Comparison of ENCODE assay signal across 27 mouse cellular contexts in genomic region chr4:148177716-148178115, GRCm38 (mm10). TPM values are rescaled to one million over a fixed set of nuclear protein-coding genes. Genes with fewer than 3 reads are reported as not detected.
"Had no signal": no experiment of that assay in that cellular context is flagged by ENCODE, and none has a peak within 500 bp of the region (broad histone marks: within the 10 kb centered on the region; RNA-seq: fewer than 3 reads in every experiment).

No protein-coding gene starts in this region.

- H3K4me1 ChIP-seq: heart, embryonic 10.5 days; heart, embryonic 12.5 days; intestine, embryonic 15.5 days; liver, embryonic 13.5 days had no signal

- ATAC-seq: inflammation-experienced regulatory T-cells, adult 6 months; intestine, embryonic 15.5 days; intestine, postnatal 0 days had no signal

- H3K27ac ChIP-seq: heart, embryonic 10.5 days; hindbrain, embryonic 12.5 days; intestine, embryonic 15.5 days; layer of hippocampus, adult 2 months; left cerebral cortex, adult 2 months; limb, embryonic 10.5 days; limb, embryonic 12.5 days; liver, embryonic 13.5 days had no signal

- H3K9ac ChIP-seq: heart, embryonic 12.5 days; hindbrain, embryonic 12.5 days; intestine, embryonic 15.5 days; limb, embryonic 12.5 days; liver, embryonic 13.5 days had no signal

- H3K9me3 ChIP-seq: heart, embryonic 10.5 days; hindbrain, embryonic 12.5 days; intestine, embryonic 15.5 days; limb, embryonic 10.5 days; limb, embryonic 12.5 days; liver, embryonic 13.5 days had no signal

- H3K36me3 ChIP-seq: heart, embryonic 10.5 days; heart, embryonic 12.5 days; hindbrain, embryonic 12.5 days; intestine, embryonic 15.5 days; limb, embryonic 10.5 days; limb, embryonic 12.5 days; liver, embryonic 13.5 days had no signal

- DNase-seq: gastrocnemius, postnatal 25 days; heart, adult 18-20 months; heart, postnatal 10 days; heart, postnatal 4 days; kidney, adult 18-20 months; kidney, adult 8-10 months; kidney, postnatal 10 days; kidney, postnatal 25 days; kidney, postnatal 4 days; liver; liver, embryonic 13.5 days had no signal

- H3K4me3 ChIP-seq: heart, embryonic 10.5 days; heart, embryonic 12.5 days; hindbrain, embryonic 12.5 days; intestine, embryonic 15.5 days; layer of hippocampus, adult 2 months; left cerebral cortex, adult 2 months; limb, embryonic 10.5 days; limb, embryonic 12.5 days; liver, embryonic 13.5 days had no signal

- H3K4me2 ChIP-seq: heart, embryonic 12.5 days; hindbrain, embryonic 12.5 days; intestine, embryonic 15.5 days; limb, embryonic 12.5 days; liver, embryonic 11.5 days; liver, embryonic 13.5 days had no signal

RNA-seq across cellular contexts. Expression of gene Fbxo2, which starts 17.3 kb away (rescaled TPM):
- total RNA-seq: gastrocnemius, postnatal 4 days; granulocyte monocyte progenitor cell, adult 5-6 weeks; heart, postnatal 10 days had no signal
- polyA plus RNA-seq: heart, embryonic 14.5 days; inflammation-experienced regulatory T-cells, adult 6 months had no signal

RNA-seq across cellular contexts. Expression of gene Draxin, which starts 47.2 kb away (rescaled TPM):
- total RNA-seq: gastrocnemius, adult 8-10 months; gastrocnemius, postnatal 25 days; heart, postnatal 10 days; heart, postnatal 4 days had no signal
- polyA plus RNA-seq: heart, embryonic 14.5 days; heart, embryonic 16.5 days; inflammation-experienced regulatory T-cells, adult 6 months had no signal
